Mouse (Mus musculus) ES-Bruce4 (cell line): Measurements from ENCODE around the gene Rsc1a1.

Source experiments
- CTCF ChIP-seq: IDR thresholded peaks from one replicate; pipeline ENCODE4 v1.8.1; 2011; ENCODE audit warnings: low read depth, low read length
- EP300 ChIP-seq: IDR thresholded peaks from 2 replicates; pipeline ENCODE4 v1.6.1; 2011; ENCODE audit warnings: low read depth, low read length; ENCODE audit not compliant: insufficient read depth
- POLR2A ChIP-seq: IDR thresholded peaks from one replicate; pipeline ENCODE4 v1.8.1; 2011; ENCODE audit warnings: low read length; ENCODE audit not compliant: insufficient read depth

- TF ChIP-seq CTCF (no peak), POLR2A (no peak), EP300 (no peak)
Observed at GRCm38 (mm10) chr4:141641353-141641771, 44.0 kb downstream of the Rsc1a1 start.
